Mouse (Mus musculus): ENCODE data around the gene Adamts17. TPM values are rescaled to one million over a fixed set of nuclear protein-coding genes. Genes with fewer than 3 reads are reported as not detected.

Adamts17 gene
- polyA plus RNA-seq, 1 experiment from 2014 or later, result 6.4 TPM

- WGBS, result 75% methylated on average over 8 of the region's 8 CpGs
- Histone ChIP-seq H3K27me3 (no peaks in the 10 kb centered on the region), H3K27ac (replicated peaks) (no peak overlapping the region), H3K9me3 (no peaks in the 10 kb centered on the region), H3K4me3 (no peak overlapping the region), H3K36me3 (no peaks in the 10 kb centered on the region), H3K9ac (no peak overlapping the region), H3K4me1 (replicated peaks) (peaks cover 48% of the 10 kb centered on the region), H3K4me2 (no peak overlapping the region)
- ATAC-seq (ENCODE audit: low read depth), result no peak
Measured at GRCm38 (mm10) chr7:66963541-66963940, 124.0 kb downstream of the Adamts17 start.

GRCm38 (mm10) chr7:66966541-66967205 lies 127.1 kb downstream of the Adamts17 start:
- H3K4me1 ChIP-seq (replicated peaks), result peaks cover 64% of the 10 kb centered on the region
- H3K27me3 ChIP-seq, result no peaks in the 10 kb centered on the region
- WGBS, result 26% methylated on average over 6 of the region's 6 CpGs
- no peaks in the 10 kb centered on the region for H3K9me3 ChIP-seq
- no peak overlapping the region for H3K4me3 ChIP-seq
- H3K27ac ChIP-seq (replicated peaks), result peak overlapping the region; percentile 89
- peak; percentile 80 for ATAC-seq (ENCODE audit: low read depth)
- no peak overlapping the region for H3K4me2 ChIP-seq
- no peaks in the 10 kb centered on the region for H3K36me3 ChIP-seq
- peak overlapping the region; percentile 34; the same call in 1 of the 2 replicates for H3K9ac ChIP-seq

- Histone ChIP-seq H3K4me3 (no peak overlapping the region), H3K9ac (peak overlapping the region; percentile 34; the same call in 1 of the 2 replicates), H3K4me2 (no peak overlapping the region), H3K4me1 (replicated peaks) (peaks cover 64% of the 10 kb centered on the region), H3K27me3 (no peaks in the 10 kb centered on the region), H3K36me3 (no peaks in the 10 kb centered on the region), H3K27ac (replicated peaks) (peak overlapping the region; percentile 89), H3K9me3 (no peaks in the 10 kb centered on the region)
- ATAC-seq (ENCODE audit: low read depth), result peak; percentile 37
- 29% methylated on average over 8 of the region's 8 CpGs for WGBS
Measured at GRCm38 (mm10) chr7:66967206-66967919, 127.8 kb downstream of the Adamts17 start.

- ATAC-seq (ENCODE audit: low read depth), result no peak
- no peak overlapping the region for H3K4me2 ChIP-seq
- H3K27me3 ChIP-seq, result no peaks in the 10 kb centered on the region
- peaks cover 60% of the 10 kb centered on the region for H3K4me1 ChIP-seq (replicated peaks)
- H3K4me3 ChIP-seq, result no peak overlapping the region
- no peaks in the 10 kb centered on the region for H3K9me3 ChIP-seq
- WGBS, result 36% methylated on average over 6 of the region's 6 CpGs
- H3K27ac ChIP-seq (replicated peaks), result peak overlapping the region; percentile 89; the same call in 1 of the 2 replicates
- H3K36me3 ChIP-seq, result no peaks in the 10 kb centered on the region
- H3K9ac ChIP-seq, result no peak overlapping the region
Measured at GRCm38 (mm10) chr7:66968661-66969060, 129.1 kb downstream of the Adamts17 start.

- Histone ChIP-seq H3K9me3 (no peaks in the 10 kb centered on the region), H3K27me3 (no peaks in the 10 kb centered on the region), H3K36me3 (no peaks in the 10 kb centered on the region), H3K4me1 (replicated peaks) (peaks cover 54% of the 10 kb centered on the region), H3K9ac (no peak overlapping the region), H3K4me2 (no peak overlapping the region), H3K4me3 (no peak overlapping the region), H3K27ac (replicated peaks) (0 out of 2 replicates have a peak overlapping the region, but pooled peaks have one; percentile 89)
- ATAC-seq (ENCODE audit: low read depth), result no peak
- 53% methylated on average over 2 of the region's 2 CpGs for WGBS
Measured at GRCm38 (mm10) chr7:66969199-66969598, 129.7 kb downstream of the Adamts17 start.

- Histone ChIP-seq H3K36me3 (no peaks in the 10 kb centered on the region), H3K4me1 (replicated peaks) (peaks cover 48% of the 10 kb centered on the region), H3K27me3 (no peaks in the 10 kb centered on the region), H3K4me2 (no peak overlapping the region), H3K9ac (no peak overlapping the region), H3K4me3 (no peak overlapping the region), H3K9me3 (no peaks in the 10 kb centered on the region), H3K27ac (replicated peaks) (no peak overlapping the region)
- no peak for ATAC-seq (ENCODE audit: low read depth)
- WGBS, result 77% methylated on average over 2 of the region's 2 CpGs
Measured at GRCm38 (mm10) chr7:66970235-66970634, 130.7 kb downstream of the Adamts17 start.

- Histone ChIP-seq H3K27ac (replicated peaks) (no peak overlapping the region), H3K9ac (no peak overlapping the region), H3K36me3 (no peaks in the 10 kb centered on the region), H3K4me1 (replicated peaks) (peaks cover 41% of the 10 kb centered on the region), H3K27me3 (no peaks in the 10 kb centered on the region), H3K4me2 (no peak overlapping the region), H3K4me3 (no peak overlapping the region), H3K9me3 (no peaks in the 10 kb centered on the region)
- no peak for ATAC-seq (ENCODE audit: low read depth)
- WGBS, result 60% methylated on average over 2 of the region's 2 CpGs
Measured at GRCm38 (mm10) chr7:66970974-66971373, 131.4 kb downstream of the Adamts17 start.

GRCm38 (mm10) chr7:66974859-66975258 lies 135.3 kb downstream of the Adamts17 start:
- peaks cover 17% of the 10 kb centered on the region for H3K4me1 ChIP-seq (replicated peaks)
- H3K27ac ChIP-seq (replicated peaks), result no peak overlapping the region
- H3K9ac ChIP-seq, result no peak overlapping the region
- H3K4me3 ChIP-seq, result no peak overlapping the region
- 75% methylated on average over 10 of the region's 10 CpGs for WGBS
- ATAC-seq (ENCODE audit: low read depth), result no peak
- H3K36me3 ChIP-seq, result no peaks in the 10 kb centered on the region
- no peak overlapping the region for H3K4me2 ChIP-seq
- no peaks in the 10 kb centered on the region for H3K27me3 ChIP-seq
- no peaks in the 10 kb centered on the region for H3K9me3 ChIP-seq

- no peak overlapping the region for H3K9ac ChIP-seq
- no peak overlapping the region for H3K27ac ChIP-seq (replicated peaks)
- H3K27me3 ChIP-seq, result no peaks in the 10 kb centered on the region
- no peak for ATAC-seq (ENCODE audit: low read depth)
- H3K4me3 ChIP-seq, result no peak overlapping the region
- H3K36me3 ChIP-seq, result no peaks in the 10 kb centered on the region
- WGBS, result 95% methylated on average over 9 of the region's 9 CpGs
- no peak overlapping the region for H3K4me2 ChIP-seq
- H3K9me3 ChIP-seq, result no peaks in the 10 kb centered on the region
- peaks cover 11% of the 10 kb centered on the region for H3K4me1 ChIP-seq (replicated peaks)
Measured at GRCm38 (mm10) chr7:66976371-66976770, 136.8 kb downstream of the Adamts17 start.

GRCm38 (mm10) chr7:66981591-66981990 lies 142.1 kb downstream of the Adamts17 start:
- 87% methylated on average over 6 of the region's 6 CpGs for WGBS

GRCm38 (mm10) chr7:66982084-66982483 lies 142.5 kb downstream of the Adamts17 start:
- Histone ChIP-seq H3K4me3 (no peak overlapping the region), H3K36me3 (no peaks in the 10 kb centered on the region), H3K9ac (no peak overlapping the region), H3K27ac (replicated peaks) (no peak overlapping the region), H3K9me3 (0 out of 2 replicates have a peak, but pooled peaks cover 5% of the 10 kb centered on the region), H3K27me3 (no peaks in the 10 kb centered on the region), H3K4me1 (replicated peaks) (peaks cover 8% of the 10 kb centered on the region), H3K4me2 (no peak overlapping the region)
- WGBS, result 72% methylated on average over 5 of the region's 5 CpGs
- ATAC-seq (ENCODE audit: low read depth), result no peak

More at GRCm38 (mm10) chr7:66981591-66981990, 142.1 kb downstream of the Adamts17 start:
- Histone ChIP-seq H3K9ac (no peak overlapping the region), H3K27ac (replicated peaks) (no peak overlapping the region), H3K4me3 (no peak overlapping the region), H3K4me1 (replicated peaks) (peaks cover 10% of the 10 kb centered on the region), H3K9me3 (0 out of 2 replicates have a peak, but pooled peaks cover 5% of the 10 kb centered on the region), H3K27me3 (no peaks in the 10 kb centered on the region), H3K4me2 (no peak overlapping the region), H3K36me3 (no peaks in the 10 kb centered on the region)
- no peak for ATAC-seq (ENCODE audit: low read depth)

GRCm38 (mm10) chr7:66987671-66988070 lies 148.1 kb downstream of the Adamts17 start:
- no peak overlapping the region for H3K27ac ChIP-seq (replicated peaks)
- H3K4me1 ChIP-seq (replicated peaks), result no peaks in the 10 kb centered on the region
- H3K27me3 ChIP-seq, result no peaks in the 10 kb centered on the region
- WGBS, result 97% methylated on average over 4 of the region's 4 CpGs
- H3K9ac ChIP-seq, result no peak overlapping the region
- no peak overlapping the region for H3K4me3 ChIP-seq
- no peak overlapping the region for H3K4me2 ChIP-seq
- no peak for ATAC-seq (ENCODE audit: low read depth)
- H3K9me3 ChIP-seq, result 0 out of 2 replicates have a peak, but pooled peaks cover 5% of the 10 kb centered on the region
- no peaks in the 10 kb centered on the region for H3K36me3 ChIP-seq

Measured in neural tube, embryonic 13.5 days (tissue).